Mouse (Mus musculus) liver, embryonic 14.5 days (tissue): Measurements from ENCODE around the gene Dlx2.

Source experiments
- CTCF ChIP-seq: IDR thresholded peaks from 2 replicates; pipeline ENCODE4 v1.5.1; 2016; ENCODE audit warnings: antibody characterized with exemption, low read depth, control low read depth
- EP300 ChIP-seq: IDR thresholded peaks from 2 replicates; pipeline ENCODE4 v1.6.1; 2016; ENCODE audit warnings: antibody characterized with exemption, low read depth

DNA sequence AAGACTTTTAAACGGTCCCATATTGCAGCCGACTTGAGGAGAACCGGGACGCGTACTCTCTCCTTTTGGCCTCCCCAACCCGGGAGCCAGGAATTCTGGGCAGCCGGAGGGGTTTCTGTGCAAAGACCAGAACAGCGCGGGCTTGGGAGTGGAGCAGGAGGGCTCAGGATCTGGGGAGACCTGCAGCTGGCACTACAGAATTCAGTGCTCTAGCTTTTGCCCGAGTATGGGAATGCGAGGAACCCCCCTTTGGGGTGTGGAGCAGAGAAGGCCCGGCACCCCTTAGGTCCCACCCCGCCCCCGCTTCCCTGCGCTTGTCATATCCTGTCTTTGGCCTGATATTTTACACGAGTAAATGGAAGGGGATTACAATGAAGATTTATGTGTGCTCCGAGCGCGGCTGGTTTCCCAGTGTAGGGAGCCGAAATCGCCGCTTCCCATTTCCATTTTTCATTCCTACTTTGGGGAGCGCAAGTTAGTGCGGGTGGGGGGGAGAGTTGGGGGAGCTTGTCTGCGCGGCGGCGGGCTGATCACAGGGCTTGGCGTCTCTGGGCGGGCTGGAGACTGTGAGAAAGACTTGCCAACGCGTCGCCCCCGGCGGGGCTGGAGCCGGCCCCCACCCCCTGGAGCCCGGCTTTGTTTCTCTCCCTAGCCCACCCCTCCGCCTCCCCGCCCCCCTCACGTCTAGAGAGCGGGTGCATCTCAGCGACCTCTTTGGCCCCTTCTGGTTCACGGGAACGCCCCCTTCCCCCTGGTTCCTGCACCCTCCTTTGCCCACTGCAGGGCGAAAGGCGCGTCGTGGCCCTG, 5.7 kb downstream of the Dlx2 start:
- TF ChIP-seq CTCF (no peak), EP300 (no peak)
